Mouse (Mus musculus): ENCODE data around the gene 1110025L11Rik.
"Not testable (repeated sequence)": the region's sequence is repeated elsewhere in the genome, so short reads cannot be mapped to it uniquely, and the experiment has no call there.

1110025L11Rik gene

DNA sequence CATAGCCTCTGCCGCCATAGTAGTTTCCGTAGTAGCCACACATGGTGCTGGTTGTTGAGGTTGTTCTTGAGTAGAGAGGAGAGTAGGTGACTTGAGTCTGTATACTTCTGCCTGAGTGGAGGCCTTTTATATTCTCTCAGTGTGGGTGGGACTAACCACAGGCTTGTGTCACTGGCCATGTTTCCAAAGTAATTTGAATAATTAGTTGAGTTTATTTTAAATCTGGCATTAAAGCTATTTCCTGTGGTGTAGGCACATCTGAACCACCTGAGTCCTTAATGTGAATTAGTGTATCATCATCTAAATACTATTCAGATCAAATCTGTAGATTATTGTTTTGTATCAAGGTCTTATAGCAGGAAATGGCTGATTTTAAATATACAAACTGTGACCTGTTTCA is at the start of gene 1110025L11Rik:
TSS of gene 1110025L11Rik (minus strand) at position 101 of the 400 bp plus-strand sequence.
- not testable (repeated sequence) for DNase-seq (ENCODE audit: low read depth, low spot score)

DNA sequence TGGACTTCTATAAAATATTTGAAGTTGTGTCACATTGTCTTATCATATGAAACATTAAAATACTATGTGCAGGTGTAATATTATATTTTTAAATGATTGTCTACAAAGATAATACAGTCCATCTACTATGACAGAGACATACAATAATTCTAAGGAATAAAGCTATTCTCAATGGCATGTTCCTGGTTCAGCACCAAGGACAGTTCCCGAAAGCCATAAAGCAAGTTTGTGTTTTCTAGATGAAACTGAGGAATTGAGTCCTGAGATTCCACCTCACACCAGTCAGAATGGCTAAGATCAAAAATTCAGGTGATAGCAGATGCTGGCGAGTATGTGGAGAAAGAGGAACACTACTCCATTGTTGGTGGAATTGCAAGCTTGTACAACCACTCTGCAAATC is 7.2 kb upstream of the 1110025L11Rik start:
- not testable (repeated sequence) for DNase-seq (ENCODE audit: low read depth, low spot score)

DNA sequence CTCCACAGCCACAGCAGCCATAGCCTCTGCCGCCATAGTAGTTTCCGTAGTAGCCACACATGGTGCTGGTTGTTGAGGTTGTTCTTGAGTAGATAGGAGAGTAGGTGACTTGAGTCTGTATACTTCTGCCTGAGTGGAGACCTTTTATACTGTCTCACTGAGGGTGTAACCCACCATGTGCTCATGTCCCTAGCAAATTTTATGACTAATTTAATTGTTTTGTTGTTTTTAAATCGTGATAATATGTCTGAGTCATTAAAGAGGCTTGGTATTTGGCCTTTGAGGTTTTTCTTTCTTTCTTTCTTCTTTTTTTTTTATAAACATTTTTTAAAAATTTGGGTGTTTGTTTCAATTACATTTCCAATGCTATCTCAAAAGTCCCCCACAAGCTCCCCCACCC is 16.0 kb downstream of the 1110025L11Rik start, which contains the start of gene Krtap6-5:
TSS of gene Krtap6-5 (minus strand) at position 101 of the 400 bp plus-strand sequence.
- no peak for DNase-seq (ENCODE audit: low read depth, low spot score)

DNA sequence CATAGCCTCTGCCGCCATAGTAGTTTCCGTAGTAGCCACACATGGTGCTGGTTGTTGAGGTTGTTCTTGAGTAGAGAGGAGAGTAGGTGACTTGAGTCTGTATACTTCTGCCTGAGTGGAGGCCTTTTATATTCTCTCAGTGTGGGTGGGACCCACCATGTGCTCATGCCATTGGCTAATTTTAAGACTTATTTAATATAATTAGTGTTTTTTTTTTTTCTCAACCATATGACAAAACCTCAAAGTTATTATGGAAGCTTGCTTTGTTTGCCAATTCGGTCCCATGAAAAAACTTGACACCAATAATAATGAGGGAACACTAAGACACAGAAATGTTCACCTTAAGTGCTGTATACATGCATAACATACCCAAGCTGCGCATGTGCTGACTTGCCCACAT is 22.4 kb downstream of the 1110025L11Rik start, which contains the start of gene Gm10228:
TSS of gene Gm10228 (minus strand) at position 101 of the 400 bp plus-strand sequence.
- DNase-seq (ENCODE audit: low read depth, low spot score): not testable (repeated sequence)

DNA sequence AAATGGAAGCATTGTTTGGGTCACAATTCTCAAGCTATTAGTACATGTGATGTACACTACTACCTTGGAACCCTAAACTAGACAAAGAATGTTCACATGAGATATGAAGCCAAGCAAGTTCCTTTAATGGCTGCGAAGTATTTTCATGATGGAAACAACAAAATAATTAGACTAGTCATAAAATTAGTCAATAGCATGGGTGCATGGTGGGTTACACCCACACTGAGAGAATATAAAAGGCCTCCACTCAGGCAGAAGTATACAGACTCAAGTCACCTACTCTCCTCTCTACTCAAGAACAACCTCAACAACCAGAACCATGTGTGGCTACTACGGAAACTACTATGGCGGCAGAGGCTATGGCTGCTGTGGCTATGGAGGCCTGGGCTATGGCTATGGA is 32.4 kb downstream of the 1110025L11Rik start, which contains the start of gene Krtap6-1:
TSS of gene Krtap6-1 (plus strand) at position 301 of the 400 bp plus-strand sequence.
- DNase-seq (ENCODE audit: low read depth, low spot score): not testable (repeated sequence)

DNA sequence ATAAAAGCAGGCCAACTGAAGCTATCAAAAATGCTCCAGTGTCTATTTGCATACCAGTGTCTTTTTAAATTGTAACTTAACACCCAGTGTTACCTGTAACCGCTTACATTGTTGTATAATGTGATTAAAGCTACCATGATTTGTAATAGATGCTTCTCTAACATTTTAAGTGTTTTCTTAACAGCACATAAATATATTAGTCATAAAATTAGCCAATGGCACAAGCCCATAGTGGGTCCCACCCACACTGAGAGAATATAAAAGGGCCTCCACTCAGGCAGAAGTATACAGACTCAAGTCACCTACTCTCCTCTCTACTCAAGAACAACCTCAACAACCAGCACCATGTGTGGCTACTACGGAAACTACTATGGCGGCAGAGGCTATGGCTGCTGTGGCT is 48.8 kb downstream of the 1110025L11Rik start, which contains the start of gene Gm10229:
TSS of gene Gm10229 (plus strand) at position 301 of the 400 bp plus-strand sequence.
- not testable (repeated sequence) for DNase-seq (ENCODE audit: low read depth, low spot score)

DNA sequence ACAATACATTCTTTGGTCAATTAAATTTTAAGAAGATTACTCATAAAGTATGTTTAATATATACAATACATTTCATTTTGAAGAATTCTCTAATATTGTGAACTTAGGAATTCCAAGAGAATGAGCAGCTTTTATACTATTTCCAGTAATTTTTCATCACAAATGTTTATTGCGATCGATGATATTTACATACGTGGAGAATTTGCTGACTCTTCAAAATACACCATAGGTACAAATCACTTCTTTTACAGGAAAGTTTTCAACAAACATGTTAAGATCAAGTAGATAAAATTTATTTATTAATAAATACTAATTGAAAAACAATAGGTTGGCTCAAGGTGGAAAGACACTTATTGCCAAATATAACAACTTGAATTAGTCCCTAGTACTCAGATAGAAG is 49.8 kb downstream of the 1110025L11Rik start:
- DNase-seq (ENCODE audit: low read depth, low spot score): no peak

All from c-Kit-negative CD71-positive TER-119-positive erythroid progenitor cells, embryonic 14.5 days (primary cell).